7 mouse cellular contexts compared by ENCODE assay signal in the genomic region with DNA sequence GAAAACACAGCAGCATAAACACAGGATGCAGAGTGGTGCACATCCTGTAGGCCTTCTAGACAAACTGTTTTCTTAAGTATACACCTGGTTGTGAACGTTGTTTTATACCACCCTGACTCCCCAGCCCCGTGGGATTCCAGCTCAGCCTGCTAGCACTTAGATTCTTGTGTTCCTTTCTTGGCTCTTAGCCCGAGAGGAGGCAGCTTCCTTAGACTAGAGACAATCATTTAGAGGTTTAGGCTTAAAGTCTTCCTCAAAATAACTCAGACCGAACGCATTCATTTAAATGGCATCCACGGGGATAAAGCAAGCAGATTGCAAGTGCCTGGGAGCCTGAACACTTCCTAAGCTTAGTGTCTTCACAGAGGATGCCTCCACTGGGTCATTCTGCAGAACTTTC. TPM values are rescaled to one million over a fixed set of nuclear protein-coding genes. Genes with fewer than 3 reads are reported as not detected.
DNase-seq lines count a peak whose midpoint lies in the region; ATAC-seq and TF ChIP-seq lines count a peak whose summit lies in the region.

No protein-coding gene starts in this region.

- peaks cover 7% of the 10 kb centered on the region for H3K36me3 ChIP-seq in spleen, adult 2 months (ENCODE audit: control insufficient read depth, insufficient read depth, low read length)
- H3K36me3 ChIP-seq in forebrain, embryonic 14.5 days (ENCODE audit: control insufficient read depth, insufficient read depth, low read length) = peaks cover 29% of the 10 kb centered on the region
- H3K36me3 ChIP-seq in limb, embryonic 14.5 days (ENCODE audit: control insufficient read depth, insufficient read depth, low read length) = peaks cover 29% of the 10 kb centered on the region

- WGBS in spleen, adult 2 months = 32% methylated on average over 6 of the region's 6 CpGs
- WGBS in forebrain, embryonic 14.5 days = under 1% methylated on average over 6 of the region's 6 CpGs
- 7% methylated on average over 6 of the region's 6 CpGs for WGBS in limb, embryonic 14.5 days

- peak overlapping the region; percentile 98 for H3K9ac ChIP-seq in forebrain, embryonic 14.5 days (ENCODE audit: low read length)
- peak overlapping the region; percentile 74 for H3K9ac ChIP-seq in limb, embryonic 14.5 days (ENCODE audit: low read depth, low read length, severe bottlenecking)

- ATAC-seq in forebrain, embryonic 14.5 days = no peak
- no peak for ATAC-seq in limb, embryonic 14.5 days (ENCODE audit: low FRiP score, low read depth)
- ATAC-seq in erythroid progenitor cell, adult 5-6 weeks (replicated peaks; ENCODE audit: low FRiP score, poor library complexity, severe bottlenecking) = no peak

- DNase-seq in spleen, adult 2 months (ENCODE audit: low read depth in 1 of 2, low spot score in 2 of 2) = no peak
- DNase-seq in spleen, adult 18-20 months = no peak
- DNase-seq in forebrain, embryonic 14.5 days (ENCODE audit: low spot score) = peak; percentile 77
- DNase-seq in limb, embryonic 14.5 days (ENCODE audit: low spot score) = no peak
- DNase-seq in thymus, postnatal 14 days = peak; percentile 26
- no peak for DNase-seq in spleen, postnatal 14 days (ENCODE audit: low spot score in 2 of 2)

- H3K4me2 ChIP-seq in forebrain, embryonic 14.5 days (ENCODE audit: low read length) = peak overlapping the region; percentile 96
- H3K4me2 ChIP-seq in limb, embryonic 14.5 days (replicated peaks; ENCODE audit: low read depth, low read length, severe bottlenecking) = peak overlapping the region; percentile 80

- H3K27ac ChIP-seq in spleen, adult 2 months (ENCODE audit: insufficient read depth, low read length) = peak overlapping the region; percentile 13; the same call in 1 of the 2 replicates
- peak overlapping the region; percentile 100 for H3K27ac ChIP-seq in forebrain, embryonic 14.5 days (ENCODE audit: low read depth, low read length)
- 0 out of 2 replicates have a peak overlapping the region, but pooled peaks have one; percentile 0 for H3K27ac ChIP-seq in limb, embryonic 14.5 days (replicated peaks; ENCODE audit: low read depth, low read length)

- TF ChIP-seq POLR2A in spleen, adult 2 months (IDR thresholded peaks at IDR 0.05; ENCODE audit: low read depth, low read length) = no peak
- TF ChIP-seq POLR2A in limb, embryonic 14.5 days (IDR thresholded peaks at IDR 0.05; ENCODE audit: borderline replicate concordance, extremely low read depth, insufficient read depth, insufficient read length) = no peak

- no peak for TF ChIP-seq CTCF in spleen, adult 2 months (IDR thresholded peaks at IDR 0.05; ENCODE audit: extremely low read depth, insufficient read depth, insufficient read length, insufficient replicate concordance)

- no peaks in the 10 kb centered on the region for H3K9me3 ChIP-seq in forebrain, embryonic 14.5 days (replicated peaks; ENCODE audit: control insufficient read depth, low read length)
- H3K9me3 ChIP-seq in limb, embryonic 14.5 days (ENCODE audit: control insufficient read depth, low read length) = no peaks in the 10 kb centered on the region

- H3K4me1 ChIP-seq in spleen, adult 2 months (ENCODE audit: control insufficient read depth, insufficient read depth, insufficient read length) = no peaks in the 10 kb centered on the region; the same call in 1 of the 2 replicates
- peaks cover 51% of the 10 kb centered on the region for H3K4me1 ChIP-seq in forebrain, embryonic 14.5 days (ENCODE audit: control insufficient read depth, insufficient read depth, low read length)
- H3K4me1 ChIP-seq in limb, embryonic 14.5 days (ENCODE audit: control insufficient read depth, insufficient read depth, low read length) = peaks cover 41% of the 10 kb centered on the region

- no peaks in the 10 kb centered on the region for H3K27me3 ChIP-seq in spleen, adult 2 months (ENCODE audit: control insufficient read depth, insufficient read depth, low read length)
- H3K27me3 ChIP-seq in forebrain, embryonic 14.5 days (replicated peaks; ENCODE audit: control insufficient read depth, insufficient read depth, low read length) = no peaks in the 10 kb centered on the region
- H3K27me3 ChIP-seq in limb, embryonic 14.5 days (ENCODE audit: control insufficient read depth, insufficient read depth, low read length) = no peaks in the 10 kb centered on the region

- H3K4me3 ChIP-seq in spleen, adult 2 months (ENCODE audit: extremely low read depth, insufficient read depth, insufficient read length) = peak overlapping the region; percentile 17
- H3K4me3 ChIP-seq in forebrain, embryonic 14.5 days (ENCODE audit: low read depth, low read length) = peak overlapping the region; percentile 94
- H3K4me3 ChIP-seq in limb, embryonic 14.5 days (replicated peaks; ENCODE audit: low read length) = peak overlapping the region; percentile 60

RNA-seq across cellular contexts. Expression of a gene that starts 1.8 kb away (rescaled TPM):
- polyA plus RNA-seq in spleen, adult 2 months (2012; rRNA removed) = 4.4 and 5.1 TPM in 2 replicates
- polyA plus RNA-seq in forebrain, embryonic 14.5 days (2014; fragmentation: Nextera tagmentation; extraction: Ambion mirVana) = 89.5 and 96.5 TPM in 2 replicates
- polyA plus RNA-seq in limb, embryonic 14.5 days (2012; rRNA removed) = 33.5 and 40.7 TPM in 2 replicates
- 8.9 and 12.1 TPM in 2 replicates for polyA plus RNA-seq in limb, embryonic 14.5 days (2014; fragmentation: Nextera tagmentation; extraction: Ambion mirVana)
- 0.36 and 1.7 TPM in 2 replicates for total RNA-seq in erythroid progenitor cell, adult 5-6 weeks (2015; ENCODE audit: low replicate concordance)
- total RNA-seq in erythroid progenitor cell, adult 5-6 weeks (2017; ENCODE audit: low replicate concordance) = under 0.01 and 1.1 TPM in 2 replicates

RNA-seq across cellular contexts. Expression of a gene that starts 44.6 kb away (rescaled TPM):
- 97.1 and 134 TPM in 2 replicates for polyA plus RNA-seq in spleen, adult 2 months (2012; rRNA removed)
- polyA plus RNA-seq in forebrain, embryonic 14.5 days (2014; fragmentation: Nextera tagmentation; extraction: Ambion mirVana) = 38.0 and 41.9 TPM in 2 replicates
- polyA plus RNA-seq in limb, embryonic 14.5 days (2012; rRNA removed) = 46.3 and 50.7 TPM in 2 replicates
- polyA plus RNA-seq in limb, embryonic 14.5 days (2014; fragmentation: Nextera tagmentation; extraction: Ambion mirVana) = 60.1 and 60.5 TPM in 2 replicates
- total RNA-seq in erythroid progenitor cell, adult 5-6 weeks (2015; ENCODE audit: low replicate concordance) = 28.5 and 35.2 TPM in 2 replicates
- total RNA-seq in erythroid progenitor cell, adult 5-6 weeks (2017; ENCODE audit: low replicate concordance) = 12.9 and 19.3 TPM in 2 replicates

Comparison
In these comparisons a context has a peak if more than half of its experiments do, and no peak if none do; other contexts are left out.
1. DNase-seq: peak in forebrain, embryonic 14.5 days (single experiment) and thymus, postnatal 14 days (single experiment); none in spleen, adult 2 months (0 of 2), spleen, adult 18-20 months (0 of 2), limb, embryonic 14.5 days (single experiment) and spleen, postnatal 14 days (0 of 2).
2. H3K27ac ChIP-seq: peak in every context shown above with its lines; median percentile 100 in forebrain, embryonic 14.5 days; 13 in spleen, adult 2 months; 0 in limb, embryonic 14.5 days.
3. H3K4me3 ChIP-seq: peak in every context shown above with its lines; median percentile 94 in forebrain, embryonic 14.5 days; 60 in limb, embryonic 14.5 days; 17 in spleen, adult 2 months.